Mouse (Mus musculus) heart, embryonic 15.5 days (tissue): ENCODE data around the gene Slmap. TPM values are rescaled to one million over a fixed set of nuclear protein-coding genes. Genes with fewer than 3 reads are reported as not detected.
"Not testable (repeated sequence)": the region's sequence is repeated elsewhere in the genome, so short reads cannot be mapped to it uniquely, and the experiment has no call there.

ENCODE experiments used
- ATAC-seq: fragments of 200-750 bp; cut with Nextera tagmentation; replicated peaks from 2 replicates; pipeline ENCODE4 v1.8.0; 2017; ENCODE audit warnings: low read depth, moderate TSS enrichment; ENCODE audit not compliant: insufficient number of reproducible peaks, insufficient read depth, low FRiP score
- H3K27ac ChIP-seq: fragments of 300-500 bp; sonication (generic); 2 replicates; pipeline ENCODE4 v1.5.1; 2015; ENCODE audit warnings: mild to moderate bottlenecking, inconsistent platforms
- H3K27me3 ChIP-seq: fragments of 300-500 bp; sonication (generic); 2 replicates; pipeline ENCODE4 v1.6.1; 2015; ENCODE audit warnings: inconsistent platforms
- H3K36me3 ChIP-seq: fragments of 300-500 bp; sonication (generic); 2 replicates; pipeline ENCODE4 v1.6.1; 2015; ENCODE audit warnings: mild to moderate bottlenecking, inconsistent platforms
- H3K4me1 ChIP-seq: fragments of 300-500 bp; sonication (generic); replicated peaks from 2 replicates; pipeline ENCODE4 v1.6.1; 2015; ENCODE audit warnings: inconsistent platforms
- H3K4me2 ChIP-seq: fragments of 300-500 bp; sonication (generic); 2 replicates; pipeline ENCODE4 v1.6.1; 2015; ENCODE audit warnings: inconsistent platforms, mild to moderate bottlenecking, moderate library complexity
- H3K4me3 ChIP-seq: fragments of 300-500 bp; sonication (generic); 2 replicates; pipeline ENCODE4 v1.5.1; 2015; ENCODE audit warnings: mild to moderate bottlenecking, inconsistent platforms
- H3K9ac ChIP-seq: fragments of 300-500 bp; sonication (generic); 2 replicates; pipeline ENCODE4 v1.6.1; 2015; ENCODE audit warnings: mild to moderate bottlenecking, inconsistent platforms
- H3K9me3 ChIP-seq: fragments of 300-500 bp; sonication (generic); replicated peaks from 2 replicates; pipeline ENCODE4 v1.6.1; 2016; ENCODE audit warnings: inconsistent platforms
- WGBS: fragments of 180-500 bp; shearing (Covaris S2); methylation state at CpG from one replicate; pipeline ENCODE4 v1.1.7; 2015; ENCODE audit warnings: mixed read lengths; 5-methylcytosine and 5-hydroxymethylcytosine counted together
- polyA plus RNA-seq: library from polyadenylated mRNA; unstranded; fragments of >200 nt; fragmentation: Nextera tagmentation; extraction: Ambion mirVana; gene quantifications from 2 replicates; pipeline ENCODE4 v1.2.1, GENCODE M21; 2015

Slmap gene
- polyA plus RNA-seq, 1 experiment from 2014 or later: 141 TPM

DNA sequence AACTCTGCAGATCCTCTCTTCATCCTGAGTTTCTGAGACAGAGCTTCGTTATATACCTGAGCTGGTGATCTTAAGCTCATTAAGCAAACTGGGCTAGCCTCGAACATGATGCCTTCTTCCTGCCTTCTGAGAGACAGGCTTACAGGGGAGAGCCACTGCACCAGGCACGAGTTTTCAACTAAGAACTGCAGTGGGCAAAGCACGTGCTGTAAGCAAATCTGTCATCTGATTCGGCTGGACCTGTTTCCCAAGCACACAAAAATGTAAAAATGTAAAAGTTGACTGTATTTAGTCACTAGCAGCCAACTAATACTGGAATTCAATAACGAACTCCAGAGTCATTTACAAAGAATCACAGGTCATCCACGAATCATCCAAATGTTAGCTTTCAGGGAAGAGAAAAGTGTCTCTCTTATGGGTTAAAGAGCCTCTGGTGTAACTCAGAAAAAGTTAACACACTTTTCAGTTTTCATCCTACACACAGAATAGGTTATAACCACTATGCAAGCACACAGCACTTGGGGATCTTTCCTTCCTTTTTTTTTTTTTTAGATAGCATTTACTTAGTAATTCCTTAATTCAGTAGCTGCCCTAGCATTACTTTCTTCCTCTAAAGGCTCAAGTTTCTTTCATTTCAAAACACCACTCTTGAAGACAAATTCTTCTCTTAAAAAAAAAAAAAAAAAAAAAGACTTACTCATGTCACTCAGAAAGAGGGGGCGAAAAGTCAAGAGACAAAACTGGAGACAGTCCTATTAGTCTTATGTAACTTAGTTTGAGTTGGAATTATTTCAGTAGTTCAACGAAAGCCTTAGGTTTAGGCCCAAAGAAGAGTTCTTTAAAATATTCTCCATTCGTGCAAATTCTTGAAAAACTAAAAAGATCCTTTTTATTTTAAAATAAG, 3.1 kb downstream of the Slmap start:
- H3K4me3 ChIP-seq: peak overlapping the region; percentile 8; the same call in 1 of the 2 replicates
- H3K9ac ChIP-seq: no peak overlapping the region
- no peak for ATAC-seq
- 67% methylated on average over 10 of the region's 10 CpGs for WGBS
- peaks cover 37% of the 10 kb centered on the region for H3K4me1 ChIP-seq
- peak overlapping the region; percentile 31; the same call in 1 of the 2 replicates for H3K4me2 ChIP-seq
- H3K27me3 ChIP-seq: no peaks in the 10 kb centered on the region
- no peaks in the 10 kb centered on the region for H3K36me3 ChIP-seq
- H3K9me3 ChIP-seq: no peaks in the 10 kb centered on the region
- no peak overlapping the region for H3K27ac ChIP-seq

GRCm38 (mm10) chr14:26530350-26530749, 4.4 kb downstream of the Slmap start:
- Histone ChIP-seq H3K4me1 (peaks cover 37% of the 10 kb centered on the region), H3K9ac (no peak overlapping the region), H3K9me3 (no peaks in the 10 kb centered on the region), H3K27me3 (no peaks in the 10 kb centered on the region), H3K27ac (no peak overlapping the region), H3K4me3 (no peak overlapping the region), H3K36me3 (no peaks in the 10 kb centered on the region), H3K4me2 (no peak overlapping the region)
- whole genome bisulfite sequencing: 66% methylated on average over 7 of the region's 7 CpGs
- no peak for ATAC-seq

DNA sequence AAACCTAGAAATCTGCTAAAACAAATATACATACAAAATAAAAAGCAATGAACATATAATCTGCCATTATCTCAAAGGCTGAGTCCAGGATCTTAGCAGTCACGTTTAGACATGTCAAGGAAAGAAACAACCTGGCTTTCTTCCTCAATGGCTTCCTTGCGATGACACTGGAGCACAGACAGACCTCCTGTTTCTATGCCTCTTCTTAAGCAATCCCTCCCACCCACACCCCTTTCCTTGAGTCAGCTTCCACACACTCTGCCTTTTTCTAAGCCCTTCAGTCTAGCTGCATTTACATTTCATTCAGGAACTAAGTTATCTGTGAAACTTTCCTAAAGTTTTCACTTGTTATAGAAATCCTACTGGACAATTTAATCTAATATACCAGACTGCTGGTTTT, 6.4 kb downstream of the Slmap start:
- Histone ChIP-seq H3K9me3 (no peaks in the 10 kb centered on the region), H3K4me3 (no peak overlapping the region), H3K9ac (no peak overlapping the region), H3K27ac (no peak overlapping the region), H3K27me3 (no peaks in the 10 kb centered on the region), H3K36me3 (no peaks in the 10 kb centered on the region), H3K4me2 (no peak overlapping the region), H3K4me1 (peaks cover 34% of the 10 kb centered on the region)
- 64% methylated on average over 2 of the region's 2 CpGs for WGBS
- no peak for ATAC-seq

DNA sequence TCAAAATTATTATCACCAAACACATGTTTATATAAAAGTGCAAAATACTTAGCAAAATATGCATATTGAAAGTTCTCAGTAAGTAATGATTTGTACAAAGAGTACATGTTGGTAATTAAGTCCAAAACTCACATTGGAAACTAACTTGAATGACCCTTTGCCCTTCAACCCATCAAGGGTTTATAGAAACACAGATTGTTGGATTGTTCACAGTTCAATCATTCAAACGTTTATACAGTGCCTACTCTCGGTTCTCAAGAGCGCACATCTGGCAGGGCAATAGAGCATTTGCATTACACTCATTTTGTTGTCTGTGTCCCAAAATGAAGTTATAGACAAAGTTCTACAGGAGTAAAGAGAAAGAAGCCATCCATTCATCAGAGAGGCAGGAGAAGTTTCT, 8.8 kb downstream of the Slmap start:
- Histone ChIP-seq H3K27me3 (no peaks in the 10 kb centered on the region), H3K4me1 (peaks cover 33% of the 10 kb centered on the region), H3K4me2 (no peak overlapping the region), H3K9me3 (no peaks in the 10 kb centered on the region), H3K4me3 (no peak overlapping the region), H3K27ac (no peak overlapping the region), H3K9ac (no peak overlapping the region), H3K36me3 (no peaks in the 10 kb centered on the region)
- ATAC-seq: no peak
- 63% methylated on average over 3 of the region's 3 CpGs for WGBS

GRCm38 (mm10) chr14:26523082-26523481, 11.6 kb downstream of the Slmap start:
- WGBS: 51% methylated on average over 2 of the region's 2 CpGs
- no peak overlapping the region for H3K9ac ChIP-seq
- no peak for ATAC-seq
- no peaks in the 10 kb centered on the region for H3K36me3 ChIP-seq
- H3K9me3 ChIP-seq: no peaks in the 10 kb centered on the region
- no peak overlapping the region for H3K4me2 ChIP-seq
- peaks cover 16% of the 10 kb centered on the region for H3K4me1 ChIP-seq
- H3K27me3 ChIP-seq: no peaks in the 10 kb centered on the region
- H3K4me3 ChIP-seq: no peak overlapping the region
- peak overlapping the region; percentile 39 for H3K27ac ChIP-seq

DNA sequence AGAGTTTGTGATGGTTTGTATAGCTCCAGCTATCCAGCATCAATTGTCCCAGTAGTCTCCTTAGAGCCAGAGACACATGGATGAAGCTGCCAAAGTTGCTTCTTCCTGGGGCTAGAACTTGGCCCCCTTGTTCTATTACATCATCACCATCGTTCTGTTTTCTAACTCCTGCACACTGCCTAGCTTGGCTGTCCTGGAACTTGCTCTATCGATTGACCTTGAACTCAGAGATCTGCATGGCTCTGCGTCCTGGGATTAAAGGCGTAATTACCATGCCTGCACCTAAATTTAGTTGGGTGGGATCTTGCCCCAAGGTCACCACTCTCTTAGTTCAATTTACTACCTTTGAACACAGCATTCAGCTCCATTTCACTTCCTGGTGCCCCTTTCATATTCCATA, 14.9 kb downstream of the Slmap start:
- H3K4me1 ChIP-seq: peaks cover 13% of the 10 kb centered on the region
- H3K27me3 ChIP-seq: no peaks in the 10 kb centered on the region
- no peak overlapping the region for H3K4me3 ChIP-seq
- H3K9me3 ChIP-seq: no peaks in the 10 kb centered on the region
- no peaks in the 10 kb centered on the region for H3K36me3 ChIP-seq
- no peak overlapping the region for H3K9ac ChIP-seq
- no peak overlapping the region for H3K4me2 ChIP-seq
- 79% methylated on average over 4 of the region's 4 CpGs for WGBS
- ATAC-seq: no peak
- no peak overlapping the region for H3K27ac ChIP-seq

DNA sequence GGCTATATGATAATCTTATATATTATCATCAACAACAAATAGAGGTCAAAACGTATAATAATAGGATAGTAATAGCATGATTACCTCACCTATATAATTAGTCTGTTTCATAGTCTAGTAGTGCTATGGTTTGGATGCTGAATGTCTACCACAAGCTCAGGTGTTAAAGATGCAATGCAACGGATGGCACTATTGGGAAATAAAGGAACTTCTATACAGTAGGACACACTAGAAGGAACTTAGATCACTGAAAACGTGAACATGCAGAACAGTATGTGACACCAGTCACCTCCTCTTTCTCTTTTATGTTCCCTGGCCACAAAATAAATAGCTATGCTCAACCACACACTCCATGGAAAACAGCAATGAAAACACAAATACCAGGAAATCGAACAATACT, 16.9 kb downstream of the Slmap start:
- Histone ChIP-seq H3K27ac (no peak overlapping the region), H3K4me2 (no peak overlapping the region), H3K36me3 (no peaks in the 10 kb centered on the region), H3K4me1 (peaks cover 10% of the 10 kb centered on the region), H3K9me3 (no peaks in the 10 kb centered on the region), H3K9ac (no peak overlapping the region), H3K4me3 (no peak overlapping the region), H3K27me3 (no peaks in the 10 kb centered on the region)
- ATAC-seq: no peak
- 83% methylated on average over 4 of the region's 4 CpGs for WGBS

GRCm38 (mm10) chr14:26516232-26516631, 18.5 kb downstream of the Slmap start:
- H3K36me3 ChIP-seq, H3K9ac ChIP-seq, H3K4me3 ChIP-seq, H3K9me3 ChIP-seq, H3K27ac ChIP-seq, H3K4me2 ChIP-seq, H3K4me1 ChIP-seq, ATAC-seq, H3K27me3 ChIP-seq: not testable (repeated sequence)
- WGBS: 68% methylated on average over 2 of the region's 2 CpGs

DNA sequence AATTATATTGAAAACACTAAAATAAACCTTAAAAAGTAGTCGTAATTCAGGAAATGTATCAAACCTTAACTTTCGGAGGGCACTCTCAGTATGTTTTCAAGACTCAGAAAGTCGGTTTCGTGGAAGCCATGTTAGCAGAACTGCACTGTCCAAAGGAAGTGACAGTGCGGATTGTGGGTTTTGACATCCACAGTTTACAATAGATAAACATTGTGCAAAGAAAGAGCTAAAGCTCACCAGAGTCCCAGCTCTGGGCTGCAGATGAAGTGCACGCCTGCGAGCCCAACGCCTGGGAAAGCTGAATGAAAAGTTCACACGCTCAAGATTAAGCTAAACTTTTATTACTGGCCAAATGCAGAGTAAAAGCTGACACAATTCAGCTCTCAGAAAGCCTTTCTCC, 18.9 kb downstream of the Slmap start:
- Histone ChIP-seq H3K9ac (no peak overlapping the region), H3K27me3 (no peaks in the 10 kb centered on the region), H3K4me3 (no peak overlapping the region), H3K4me2 (no peak overlapping the region), H3K36me3 (no peaks in the 10 kb centered on the region), H3K9me3 (no peaks in the 10 kb centered on the region), H3K4me1 (0 out of 2 replicates have a peak, but pooled peaks cover 4% of the 10 kb centered on the region), H3K27ac (no peak overlapping the region)
- 72% methylated on average over 9 of the region's 9 CpGs for WGBS
- no peak for ATAC-seq

DNA sequence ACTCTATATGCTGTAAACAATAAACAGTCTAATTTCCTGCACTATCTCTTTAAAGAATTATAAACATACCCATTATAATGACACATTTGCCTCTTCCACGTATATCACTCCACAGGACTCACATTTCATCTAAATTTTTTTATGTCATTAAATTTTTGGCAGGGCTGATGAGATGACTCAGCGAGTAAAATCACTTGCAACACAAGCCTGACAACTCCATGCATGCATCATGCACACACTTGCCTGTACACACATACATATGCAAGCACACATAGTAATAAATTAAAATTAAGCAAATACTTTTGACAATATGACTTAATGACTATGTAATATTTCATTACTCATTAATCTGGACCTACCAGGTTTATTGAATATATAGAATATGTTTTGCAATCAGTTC, 24.2 kb downstream of the Slmap start:
- no peak for ATAC-seq

GRCm38 (mm10) chr14:26508150-26508549, 26.6 kb downstream of the Slmap start:
- WGBS: 71% methylated on average over 6 of the region's 6 CpGs
- H3K4me2 ChIP-seq: no peak overlapping the region
- 0 out of 2 replicates have a peak overlapping the region, but pooled peaks have one; percentile 7 for H3K27ac ChIP-seq

More for the DNA sequence above, 24.2 kb downstream of the Slmap start:
- Histone ChIP-seq H3K4me3 (no peak overlapping the region), H3K27me3 (no peaks in the 10 kb centered on the region), H3K9me3 (no peaks in the 10 kb centered on the region), H3K4me1 (peaks cover 11% of the 10 kb centered on the region), H3K36me3 (no peaks in the 10 kb centered on the region), H3K27ac (no peak overlapping the region), H3K4me2 (no peak overlapping the region), H3K9ac (no peak overlapping the region)
- WGBS: 83% methylated on average over 2 of the region's 2 CpGs

GRCm38 (mm10) chr14:26507361-26507760, 27.4 kb downstream of the Slmap start:
- ATAC-seq: no peak
- WGBS: 40% methylated on average over 4 of the region's 4 CpGs
- H3K4me2 ChIP-seq: no peak overlapping the region

More at GRCm38 (mm10) chr14:26508150-26508549, 26.6 kb downstream of the Slmap start:
- Histone ChIP-seq H3K27me3 (no peaks in the 10 kb centered on the region), H3K4me3 (no peak overlapping the region), H3K9me3 (no peaks in the 10 kb centered on the region), H3K9ac (no peak overlapping the region), H3K36me3 (no peaks in the 10 kb centered on the region), H3K4me1 (peaks cover 13% of the 10 kb centered on the region)
- ATAC-seq: no peak

More at GRCm38 (mm10) chr14:26507361-26507760, 27.4 kb downstream of the Slmap start:
- Histone ChIP-seq H3K9ac (no peak overlapping the region), H3K27ac (no peak overlapping the region), H3K4me1 (peaks cover 13% of the 10 kb centered on the region), H3K4me3 (no peak overlapping the region), H3K27me3 (no peaks in the 10 kb centered on the region), H3K9me3 (no peaks in the 10 kb centered on the region), H3K36me3 (no peaks in the 10 kb centered on the region)
